Mouse (Mus musculus) heart, postnatal 0 days (tissue): ENCODE measurements around the gene Trim56.

ENCODE experiments used
- CTCF ChIP-seq: IDR thresholded peaks from 2 replicates; pipeline ENCODE4 v1.5.1; 2016; ENCODE audit warnings: antibody characterized with exemption, control low read depth, low read depth
- EP300 ChIP-seq: IDR thresholded peaks from 2 replicates; pipeline ENCODE4 v1.6.1; 2016; ENCODE audit warnings: antibody characterized with exemption, low read depth

- TF ChIP-seq CTCF, result no peak
- no peak for TF ChIP-seq EP300
Observed at GRCm38 (mm10) chr5:137106434-137106833, 9.6 kb downstream of the Trim56 start.
